Mouse (Mus musculus) embryo, embryonic 10 days (tissue): Measurements from ENCODE around the gene Ttc16.

Experiments
- DNase-seq: peaks from one replicate; pipeline ENCODE4 v3.0.0-alpha.2; 2015; ENCODE audit warnings: low spot score

Gene Ttc16

GRCm38 (mm10) chr2:32779714-32780113, 4.3 kb upstream of the Ttc16 start:
- DNase-seq: no peak

GRCm38 (mm10) chr2:32779131-32779530, 3.7 kb upstream of the Ttc16 start:
- DNase-seq: peak; percentile 83

- DNase-seq: no peak
These were observed 2.6 kb upstream of the Ttc16 start for GRCm38 (mm10) chr2:32778081-32778480.

GRCm38 (mm10) chr2:32776192-32776591, 759 bp upstream of the Ttc16 start:
- DNase-seq: peak; percentile 38

DNA sequence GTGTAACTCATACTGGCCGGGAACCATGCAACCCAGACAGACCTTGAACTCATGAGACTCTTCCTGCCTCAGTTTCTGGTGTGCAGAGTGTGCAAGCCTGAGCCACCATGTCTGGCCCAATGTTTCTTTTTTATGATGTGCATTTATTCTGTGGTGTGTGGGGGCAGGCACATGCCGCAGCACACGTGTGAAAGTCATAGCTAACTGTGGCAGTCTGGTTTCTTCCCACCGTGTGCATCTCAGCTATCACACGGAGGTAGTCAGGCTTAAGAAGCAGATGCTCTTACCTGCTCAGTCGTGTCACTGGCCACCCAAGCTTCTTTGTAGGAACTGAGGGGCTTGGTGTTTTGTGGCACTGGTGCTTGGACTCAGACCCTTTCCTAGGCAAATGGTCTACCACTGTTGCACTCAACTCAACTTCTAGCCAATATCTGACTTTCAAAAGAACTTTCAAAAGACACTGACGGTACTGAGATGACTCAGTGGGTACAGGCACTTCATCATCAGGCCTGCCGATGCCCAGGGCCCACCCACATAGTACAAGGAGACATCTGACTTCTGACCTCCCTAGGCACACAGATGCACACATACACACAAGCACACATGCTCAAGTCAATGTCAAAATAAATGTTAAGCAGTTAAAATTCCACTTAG, 2.7 kb downstream of the Ttc16 start:
- no peak for DNase-seq

DNA sequence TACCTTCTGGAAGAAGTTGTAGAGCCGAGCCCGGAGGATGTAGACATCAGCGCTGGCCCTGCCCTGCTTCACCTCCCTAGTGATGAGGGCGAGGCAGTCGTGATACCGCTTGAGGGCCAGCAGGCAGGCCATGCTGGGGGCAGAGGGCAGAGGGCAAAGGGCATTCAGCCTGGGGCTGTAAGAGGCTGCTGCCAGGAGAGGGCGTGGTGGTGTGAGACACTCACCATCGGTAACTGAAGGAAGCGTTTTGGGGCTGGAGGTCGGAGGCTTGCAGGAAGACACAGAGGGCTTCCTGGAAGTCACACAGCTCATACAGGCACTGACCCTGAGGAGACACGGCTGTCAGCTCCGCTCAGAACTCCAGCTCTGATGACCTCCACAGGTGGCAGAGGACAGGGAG, 3.5 kb downstream of the Ttc16 start:
- peak; percentile 39 for DNase-seq

GRCm38 (mm10) chr2:32769327-32770085, 5.9 kb downstream of the Ttc16 start:
- peak; percentile 60 for DNase-seq

DNA sequence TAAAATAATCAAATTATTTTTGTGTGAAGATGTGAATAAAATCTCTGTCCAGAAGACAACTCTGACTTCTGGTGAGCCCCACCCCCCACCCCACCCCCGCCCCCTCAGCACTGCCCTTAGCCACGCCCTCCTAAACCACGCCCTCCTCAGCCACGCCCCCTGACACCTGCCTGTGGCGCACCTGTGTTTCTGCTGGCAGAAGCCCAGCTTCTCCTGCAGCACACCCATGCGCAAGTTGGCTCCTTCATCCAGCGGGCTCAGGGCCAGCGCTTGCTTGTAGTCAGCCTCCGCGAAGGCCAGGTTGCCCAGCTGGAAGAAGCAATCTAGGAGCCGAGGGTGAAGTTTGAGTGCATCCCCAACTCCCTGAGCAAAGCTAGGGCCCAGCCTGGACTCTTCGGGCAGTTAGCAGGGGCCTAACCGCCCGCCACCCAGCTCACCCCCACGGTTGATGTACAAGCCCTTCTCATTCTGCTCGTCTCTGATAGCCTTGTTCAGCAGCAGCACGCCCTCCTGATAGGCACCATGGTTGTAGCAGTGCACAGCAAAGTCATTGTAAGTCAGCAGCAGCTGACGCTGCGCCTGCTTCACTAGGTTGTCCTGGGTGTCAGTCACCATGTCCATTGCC, 6.7 kb downstream of the Ttc16 start:
- no peak for DNase-seq

DNA sequence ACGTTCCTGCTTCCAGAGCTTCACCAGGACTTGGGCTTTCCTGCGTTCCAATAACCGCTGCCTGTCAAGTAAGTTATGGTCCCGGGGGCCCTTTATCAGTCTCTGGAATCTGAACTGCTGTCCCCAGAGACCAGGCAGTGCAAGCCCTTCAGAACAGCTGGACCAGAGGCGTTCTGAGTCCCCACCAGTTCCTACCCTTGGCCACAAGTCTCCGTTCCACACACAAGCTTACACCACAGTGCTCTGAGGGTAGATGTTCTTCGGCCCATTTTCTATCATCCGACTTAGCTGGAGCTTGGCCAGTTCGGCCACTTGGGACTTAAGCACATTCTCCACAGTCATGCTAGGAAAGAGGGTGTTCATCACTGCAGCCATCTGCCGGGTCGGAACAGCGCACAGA, 8.2 kb downstream of the Ttc16 start:
- DNase-seq: no peak

- no peak for DNase-seq
These were observed 12.1 kb downstream of the Ttc16 start for GRCm38 (mm10) chr2:32763353-32763752.

DNA sequence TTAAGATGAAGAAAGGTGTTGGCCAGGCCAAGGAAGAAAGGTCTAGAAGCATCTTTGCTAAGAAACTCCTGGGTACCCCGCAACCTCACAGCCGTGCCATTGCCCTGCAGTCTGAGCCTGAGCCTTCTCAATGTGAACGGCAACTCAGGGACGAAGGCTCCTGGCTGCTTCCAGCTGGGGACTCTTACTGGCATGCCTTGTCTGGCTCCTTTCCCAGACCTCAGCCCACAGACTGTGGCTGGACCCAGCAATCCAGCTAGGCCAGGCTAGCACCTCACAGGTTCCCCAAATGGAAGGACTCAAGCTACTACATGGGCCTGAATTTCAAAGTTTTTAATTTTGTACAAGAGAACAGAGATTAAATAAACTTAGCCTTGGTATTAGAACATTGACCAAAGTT, 13.6 kb downstream of the Ttc16 start:
- DNase-seq: no peak

GRCm38 (mm10) chr2:32761361-32761760, 14.1 kb downstream of the Ttc16 start:
- DNase-seq: no peak

DNA sequence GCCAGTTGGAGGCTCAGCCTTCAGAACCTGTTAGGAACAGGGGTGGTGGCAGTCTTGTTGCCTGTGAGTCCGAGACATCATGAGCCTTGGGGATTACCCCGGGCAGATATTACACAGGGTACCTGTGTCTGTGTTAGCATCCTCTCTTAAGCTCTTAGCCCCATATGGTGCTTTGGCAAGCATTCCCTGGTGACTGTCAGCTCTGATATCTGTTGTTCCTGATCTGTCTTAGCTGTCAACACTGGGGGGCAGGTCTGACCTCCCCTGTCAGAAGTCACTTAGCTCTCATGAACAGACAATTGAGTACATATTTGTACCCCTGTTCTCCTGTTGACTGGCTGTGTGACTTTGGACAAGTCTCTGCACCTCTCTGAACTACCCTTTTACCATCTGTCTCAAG, 16.4 kb downstream of the Ttc16 start:
- DNase-seq: no peak

DNA sequence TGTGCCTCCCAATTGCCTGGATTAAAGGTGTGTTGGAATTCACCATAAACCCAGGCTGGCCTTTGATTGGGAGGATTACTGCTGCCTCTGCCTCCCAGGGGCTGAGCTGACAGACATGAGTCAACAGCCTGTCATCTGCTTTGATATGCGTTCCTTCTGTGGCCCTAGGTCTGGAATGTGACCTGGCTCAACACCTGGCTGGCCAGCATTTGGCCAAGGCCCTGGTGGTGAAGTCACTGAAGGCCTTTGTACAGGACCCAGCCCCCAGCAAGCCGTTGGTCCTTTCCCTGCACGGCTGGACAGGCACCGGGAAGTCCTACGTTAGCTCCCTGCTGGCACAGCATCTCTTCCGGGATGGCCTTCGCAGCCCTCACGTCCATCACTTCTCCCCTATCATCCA, 16.9 kb downstream of the Ttc16 start:
- DNase-seq: no peak

DNA sequence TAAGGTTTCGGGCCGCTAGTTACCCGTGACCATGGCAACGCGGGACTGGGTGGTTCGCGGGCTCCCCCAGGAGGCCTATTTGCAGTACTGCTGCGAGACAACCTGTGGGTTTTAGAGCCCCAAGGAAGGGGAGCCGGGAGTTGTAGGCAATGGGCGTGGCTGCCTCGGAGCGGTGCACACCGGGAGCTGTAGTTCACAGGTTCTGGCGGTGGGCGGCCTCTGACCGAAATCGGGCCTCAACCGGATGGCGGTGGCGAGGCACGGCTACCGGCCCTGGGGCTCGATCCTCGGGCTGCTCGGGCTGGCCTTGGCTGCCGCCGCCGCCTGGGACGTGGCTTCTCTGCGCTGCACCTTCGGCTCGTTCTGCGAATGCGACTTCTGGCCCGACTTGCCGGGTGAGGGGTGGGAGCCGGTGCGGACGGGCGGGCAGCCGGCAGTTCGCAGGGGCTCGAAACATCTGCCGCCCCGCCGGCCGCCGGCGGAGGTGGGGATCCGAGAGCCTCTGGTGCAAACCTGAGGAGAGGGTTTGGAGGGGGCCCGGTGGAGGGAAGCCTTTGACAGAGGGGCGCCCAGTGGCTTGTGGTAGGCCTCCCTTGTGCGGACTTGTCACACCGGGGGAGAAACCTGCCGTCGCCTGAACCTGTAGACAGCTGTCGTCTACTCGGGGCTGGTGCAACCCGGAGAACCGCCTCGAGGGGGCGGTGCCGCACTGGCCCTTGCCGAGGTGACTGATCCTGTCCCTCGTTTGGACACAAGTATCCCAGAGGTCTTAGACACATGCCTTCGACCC, 18.2 kb downstream of the Ttc16 start, which contains the start of gene Tor2a:
Gene Tor2a, plus strand, starts transcription at position 179 of the 790 bp plus-strand sequence.
- DNase-seq: peak; percentile 99

DNA sequence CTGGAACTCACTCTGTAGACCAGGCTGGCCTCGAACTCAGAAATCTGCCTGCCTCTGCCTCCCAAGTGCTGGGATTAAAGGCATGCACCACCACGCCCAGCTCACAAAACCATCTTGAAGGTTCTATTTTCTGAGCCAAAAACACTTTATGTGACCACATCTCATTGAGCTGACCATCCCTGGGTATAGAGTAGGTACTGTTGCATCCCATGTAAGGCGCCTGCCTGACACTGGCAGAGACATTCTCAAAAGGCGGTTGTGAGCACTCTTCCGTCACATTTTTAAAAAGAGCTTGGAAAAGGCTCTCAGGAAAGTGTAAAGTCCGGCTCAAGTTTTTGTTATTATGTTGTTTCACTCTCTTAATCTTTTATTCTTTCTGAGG, 18.8 kb downstream of the Ttc16 start:
- DNase-seq: no peak

DNA sequence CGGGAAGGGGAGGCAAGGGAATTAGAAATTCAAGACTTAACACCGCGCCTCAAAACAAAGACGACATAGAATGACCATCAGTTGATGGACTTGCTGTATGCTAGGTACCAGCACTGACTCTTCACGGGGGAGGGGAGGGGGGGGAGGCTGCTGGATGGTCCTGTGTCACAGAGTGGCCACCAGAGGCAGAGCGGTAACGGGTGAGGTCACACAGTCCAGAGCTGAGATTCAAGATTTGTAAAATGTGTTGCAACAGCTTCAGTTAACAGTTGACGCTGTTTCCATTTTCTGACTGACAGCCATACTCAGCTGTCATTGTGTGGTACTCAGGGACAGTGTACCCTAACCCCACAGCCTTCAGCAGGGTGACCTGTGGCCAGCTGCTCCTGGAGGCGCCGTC, 23.3 kb downstream of the Ttc16 start:
- DNase-seq: no peak

DNA sequence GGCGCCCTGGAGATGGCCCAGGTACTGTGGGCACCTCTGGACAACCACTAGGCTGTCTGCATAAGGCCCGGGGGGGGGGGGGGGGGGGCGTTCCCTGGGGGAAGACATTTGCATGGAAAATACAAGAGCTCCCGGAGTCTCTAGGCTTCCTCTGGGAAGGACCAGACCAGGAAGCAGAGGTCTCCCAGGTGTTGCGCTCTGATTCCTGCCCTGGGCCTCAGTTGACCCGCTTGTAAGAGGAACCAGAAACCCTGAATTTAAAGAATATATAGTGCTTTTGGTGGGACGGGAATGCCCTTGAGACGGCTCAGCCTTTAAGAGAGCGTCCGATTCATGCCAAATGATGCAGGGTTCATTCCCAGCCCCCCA, 23.8 kb downstream of the Ttc16 start:
- no peak for DNase-seq

- DNase-seq: peak; percentile 93
These were observed 24.4 kb downstream of the Ttc16 start for GRCm38 (mm10) chr2:32750887-32751664.

DNA sequence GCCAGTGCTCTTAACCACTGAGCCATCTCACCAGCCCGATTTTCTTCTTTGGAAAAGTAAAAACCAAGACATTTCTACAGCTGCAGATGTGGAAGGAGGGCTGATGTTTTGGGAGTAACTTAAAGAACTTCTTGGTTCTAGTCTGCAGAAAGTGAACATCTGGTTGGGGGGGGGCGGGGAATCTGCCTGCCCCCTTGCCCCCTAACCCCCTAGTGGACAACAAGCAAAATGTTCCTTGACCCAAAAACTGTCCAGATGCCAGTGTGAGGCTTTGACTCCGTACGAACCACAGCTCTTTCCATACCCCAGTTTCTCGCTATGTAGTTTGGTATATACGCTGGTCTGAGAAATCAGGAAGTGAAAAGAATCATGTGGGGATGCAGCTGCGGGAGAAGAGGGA, 25.2 kb downstream of the Ttc16 start:
- no peak for DNase-seq

DNA sequence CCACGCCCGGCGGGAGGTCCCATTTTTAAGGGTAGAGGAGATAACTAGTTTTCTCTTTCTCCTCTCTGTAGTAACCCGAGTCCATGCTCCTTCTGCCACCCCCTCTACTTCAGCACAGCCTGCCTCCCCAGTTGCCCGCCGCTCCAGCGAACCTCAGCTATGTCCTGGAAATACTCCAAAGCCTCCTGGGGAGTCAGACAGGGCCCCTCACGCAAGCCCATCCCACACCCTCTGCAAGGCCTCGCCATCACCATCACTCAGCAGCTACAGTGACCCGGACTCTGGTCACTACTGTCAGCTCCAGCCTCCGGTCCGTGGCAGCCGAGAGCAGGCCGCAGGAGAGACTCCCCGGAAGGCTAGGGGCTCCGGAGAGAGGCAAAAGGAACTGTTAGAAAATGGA, 26.4 kb downstream of the Ttc16 start:
- no peak for DNase-seq
